Mouse (Mus musculus): Measurements from ENCODE around the gene Dnase1.
"Not testable (repeated sequence)": the region's sequence is repeated elsewhere in the genome, so short reads cannot be mapped to it uniquely, and the experiment has no call there.

Gene Dnase1

DNA sequence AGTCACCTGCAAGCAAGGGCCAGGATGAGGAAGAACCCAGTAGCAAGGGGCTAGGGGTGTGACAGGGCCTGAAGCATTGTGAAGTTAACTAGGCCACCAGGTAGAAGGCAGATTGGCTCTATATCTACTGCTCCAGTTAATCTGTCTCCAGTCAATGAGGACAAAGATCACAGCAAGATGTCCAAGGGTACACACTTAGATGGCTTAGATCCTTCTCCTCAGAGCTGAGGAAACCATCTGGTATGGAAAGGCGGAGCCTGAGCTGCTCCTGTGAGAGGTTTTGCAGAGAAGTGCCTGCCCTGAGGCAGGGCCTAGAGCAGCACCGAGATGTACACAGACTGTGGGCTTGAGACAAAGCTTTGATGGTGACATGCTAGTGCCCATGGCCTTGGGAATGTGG, 7.4 kb downstream of the Dnase1 start:
- DNase-seq (ENCODE audit: low read depth, low spot score), result no peak

GRCm38 (mm10) chr16:4045524-4045923, 8.8 kb downstream of the Dnase1 start:
- DNase-seq (ENCODE audit: low read depth, low spot score), result no peak

GRCm38 (mm10) chr16:4052601-4053000, 15.9 kb downstream of the Dnase1 start:
- DNase-seq (ENCODE audit: low read depth, low spot score), result no peak

DNA sequence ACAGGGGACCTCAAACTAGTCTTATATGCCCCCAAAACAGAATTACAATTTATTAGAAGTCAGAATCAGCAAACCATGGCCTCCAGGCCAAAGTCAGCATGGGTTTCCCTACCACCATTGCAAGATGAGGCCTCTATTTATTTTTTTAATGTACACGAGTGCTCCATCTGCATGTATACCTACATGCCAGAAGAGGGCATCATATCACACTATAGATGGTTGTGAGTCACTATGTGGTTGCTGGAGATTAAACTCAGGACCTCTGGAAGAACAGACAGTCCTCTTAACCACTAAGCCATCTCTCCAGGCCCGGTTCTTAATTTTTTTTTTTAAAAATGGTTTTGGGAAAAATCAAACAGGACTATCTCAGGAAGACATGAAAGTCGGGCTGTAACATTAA, 17.1 kb downstream of the Dnase1 start:
- DNase-seq (ENCODE audit: low read depth, low spot score), result no peak

- no peak for DNase-seq (ENCODE audit: low read depth, low spot score)
Measured at GRCm38 (mm10) chr16:4064945-4065344, 28.2 kb downstream of the Dnase1 start.

GRCm38 (mm10) chr16:4068588-4068987, 31.8 kb downstream of the Dnase1 start:
- peak; percentile 49 for DNase-seq (ENCODE audit: low read depth, low spot score)

DNA sequence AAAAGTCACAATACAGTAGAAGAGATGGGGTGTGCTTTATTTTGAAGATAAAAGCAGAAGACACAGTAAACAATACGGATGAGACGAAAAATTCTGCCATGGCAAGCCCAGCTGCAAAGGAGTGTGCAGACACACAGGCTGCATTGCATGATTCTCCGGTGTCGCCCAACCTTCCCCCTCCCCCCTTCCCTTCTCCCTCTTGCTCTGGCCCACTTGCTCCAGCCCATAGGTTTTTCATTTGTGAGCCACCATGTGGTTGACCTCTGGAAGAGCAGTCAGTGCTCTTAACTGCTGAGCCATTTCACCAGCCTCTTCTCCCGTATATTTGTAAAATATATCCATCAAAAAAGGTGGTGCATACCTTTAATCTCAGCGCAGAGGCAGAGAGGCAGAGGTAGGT, 37.6 kb downstream of the Dnase1 start:
- peak; percentile 69 for DNase-seq (ENCODE audit: low read depth, low spot score)

GRCm38 (mm10) chr16:4074836-4075235, 38.1 kb downstream of the Dnase1 start:
- no peak for DNase-seq (ENCODE audit: low read depth, low spot score)

DNA sequence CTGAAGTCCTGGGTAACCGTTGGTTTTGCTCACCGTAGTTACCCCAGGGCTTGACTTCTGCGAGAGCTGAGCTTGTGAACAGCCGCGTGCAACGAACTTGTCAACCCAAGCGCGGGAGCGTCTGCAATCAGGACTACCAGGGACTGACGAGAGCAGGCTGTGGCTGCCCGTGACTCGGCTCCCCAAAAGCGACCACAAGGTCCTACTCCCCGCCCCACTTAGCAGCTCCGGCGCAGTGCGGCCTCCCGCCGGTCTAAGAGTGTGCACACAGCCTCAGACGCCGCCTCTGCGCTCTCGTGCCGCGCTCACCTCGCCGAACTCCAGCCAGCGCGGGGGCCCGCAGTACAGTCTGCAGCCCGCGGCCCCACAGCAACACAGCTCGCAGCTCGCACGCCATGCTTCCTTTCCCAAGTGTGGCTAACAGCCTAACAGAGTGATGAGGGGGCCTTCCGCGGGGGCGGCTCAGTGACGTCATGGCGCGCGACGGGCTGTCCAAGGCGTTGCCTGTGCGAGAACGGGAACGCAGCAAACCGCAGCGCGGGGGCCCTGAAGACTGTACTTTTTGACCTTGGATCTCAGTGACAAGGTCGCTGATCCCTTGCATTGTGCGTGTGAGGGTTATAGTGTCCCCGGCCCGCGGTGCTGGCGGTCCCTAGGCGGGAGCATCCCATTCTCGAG, 40.8 kb downstream of the Dnase1 start, which contains the start of gene Trap1:
Gene Trap1 (minus strand): TSS at position 444 of the 678 bp plus-strand sequence.
- DNase-seq (ENCODE audit: low read depth, low spot score), result peak; percentile 95

- DNase-seq (ENCODE audit: low read depth, low spot score), result not testable (repeated sequence)
Measured at GRCm38 (mm10) chr16:4078302-4078701, 41.6 kb downstream of the Dnase1 start.

DNA sequence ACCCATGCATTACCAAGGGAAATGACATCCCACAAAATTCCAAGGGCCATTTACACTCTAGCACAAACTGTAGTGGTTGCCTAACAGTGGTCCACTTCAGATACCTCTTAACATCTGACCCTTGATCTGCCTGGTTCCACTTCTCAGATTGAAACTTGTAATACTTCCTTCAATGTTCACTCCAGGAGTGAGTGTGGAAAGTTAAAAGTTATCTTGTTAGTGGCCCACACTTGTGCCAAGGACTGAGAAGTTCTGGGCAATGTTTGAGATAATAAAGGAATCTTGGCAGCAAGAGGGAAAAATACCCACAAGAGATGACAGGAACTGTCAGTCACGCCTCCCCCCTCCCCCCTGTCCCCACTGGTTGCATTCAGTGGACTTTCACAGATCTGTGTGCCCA, 42.9 kb downstream of the Dnase1 start:
- DNase-seq (ENCODE audit: low read depth, low spot score), result no peak

DNA sequence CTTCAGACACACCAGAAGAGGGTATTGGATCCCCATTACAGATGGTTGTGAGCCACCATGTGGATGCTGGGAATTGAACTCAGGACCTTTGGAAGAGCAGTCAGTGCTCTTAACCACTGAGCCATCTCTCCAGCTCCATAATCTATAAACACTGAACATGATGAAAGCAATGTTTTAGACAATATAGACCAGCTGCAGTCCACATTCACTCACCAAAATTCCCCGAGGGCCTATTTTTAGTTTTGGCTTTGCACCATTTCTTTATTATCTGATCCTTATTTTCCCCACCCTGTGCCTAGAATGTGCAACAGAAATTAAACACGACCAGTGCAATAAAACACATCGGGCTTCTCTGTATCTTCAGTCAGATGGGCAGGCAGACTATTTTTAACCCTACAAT, 43.7 kb downstream of the Dnase1 start:
- not testable (repeated sequence) for DNase-seq (ENCODE audit: low read depth, low spot score)

DNA sequence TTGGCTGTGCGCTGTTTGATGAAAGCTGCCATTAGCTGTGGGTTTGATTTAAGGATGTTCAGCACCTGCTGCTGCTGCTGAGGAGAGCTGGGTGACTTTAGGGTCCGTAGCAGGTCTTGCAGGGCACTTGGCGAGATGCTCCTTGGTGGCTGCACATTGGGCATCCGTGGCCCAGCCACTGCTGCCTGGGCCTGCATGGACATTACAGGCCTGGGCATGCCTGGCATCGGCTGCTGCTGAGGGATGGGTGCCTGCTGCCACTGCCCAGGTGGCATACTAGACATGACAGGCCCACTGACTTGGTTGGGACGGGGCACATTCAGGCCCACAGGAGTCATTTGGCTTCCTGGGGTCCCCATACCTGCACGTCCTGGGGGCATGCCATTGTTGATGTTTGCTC, 48.3 kb downstream of the Dnase1 start:
- no peak for DNase-seq (ENCODE audit: low read depth, low spot score)

DNA sequence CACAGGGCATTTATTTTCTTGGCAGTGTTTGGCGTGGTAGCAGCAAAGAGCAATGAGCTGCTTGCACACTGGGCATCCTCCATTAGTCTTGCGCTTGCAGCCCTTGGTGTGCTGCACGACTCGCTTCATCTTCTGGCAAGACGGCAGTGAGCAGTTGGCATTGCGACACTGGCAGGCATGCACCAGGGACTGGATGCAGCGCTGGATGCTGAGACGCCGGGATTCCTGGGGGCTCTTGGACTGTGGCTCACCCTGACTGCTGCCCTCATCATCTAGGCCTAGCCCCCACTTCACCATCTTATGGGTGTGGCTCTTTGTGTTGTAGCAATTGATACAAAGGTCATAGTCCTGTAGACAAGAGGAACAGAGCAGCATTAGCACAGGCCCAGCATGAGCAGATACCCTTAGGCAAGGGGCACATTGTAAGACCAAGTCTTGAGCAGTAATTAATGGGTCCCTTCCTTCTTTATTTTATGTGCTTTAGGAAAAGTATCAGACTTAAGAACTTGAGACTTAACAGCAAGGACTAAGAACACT, 49.2 kb downstream of the Dnase1 start:
- peak; percentile 25 for DNase-seq (ENCODE audit: low read depth, low spot score)

DNA sequence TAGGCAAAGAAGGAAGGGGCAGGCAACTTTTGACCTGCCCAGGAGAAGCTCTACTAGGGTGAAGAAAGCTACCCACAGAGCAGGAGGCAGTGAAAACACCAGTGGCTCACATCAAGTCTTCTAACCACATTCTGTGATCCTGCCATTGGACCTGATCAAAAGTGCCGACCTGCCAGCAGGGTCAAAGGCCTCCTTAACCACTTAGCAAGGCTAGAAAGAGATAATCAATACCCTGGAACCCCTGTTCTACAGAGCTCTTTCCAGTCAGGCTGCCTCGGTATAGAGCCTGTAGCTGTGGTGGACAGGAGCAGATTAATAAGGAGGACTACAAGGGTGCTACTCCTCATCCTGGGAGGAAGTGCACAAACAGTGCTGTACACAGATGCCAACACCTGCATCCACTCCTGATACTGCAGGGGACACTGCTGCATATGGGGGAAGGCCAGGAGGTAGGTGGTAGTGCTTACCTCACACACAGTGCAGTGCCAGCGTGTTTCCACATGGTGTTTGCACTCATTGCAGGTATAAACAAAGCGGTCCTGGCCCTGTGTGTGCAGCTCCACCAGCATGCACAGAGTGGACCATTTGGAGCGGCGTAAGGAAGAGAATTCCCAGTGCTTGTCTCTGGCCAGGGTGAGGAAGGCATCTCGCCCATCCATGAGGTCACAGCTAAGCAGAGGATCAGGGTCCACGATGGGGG, 50.6 kb downstream of the Dnase1 start:
- DNase-seq (ENCODE audit: low read depth, low spot score), result no peak
